Mouse (Mus musculus) erythroblast, embryonic 14.5 days (primary cell): Measurements from ENCODE around the gene Rims1. TPM values are rescaled to one million over a fixed set of nuclear protein-coding genes. Genes with fewer than 3 reads are reported as not detected.

Experiments used
- H3K27me3 ChIP-seq: 2 replicates; pipeline ENCODE4 v1.6.1; 2012; ENCODE audit warnings: inconsistent platforms; ENCODE audit not compliant: control insufficient read depth
- H3K36me3 ChIP-seq: 2 replicates; pipeline ENCODE4 v1.6.1; 2012; ENCODE audit warnings: mild to moderate bottlenecking, inconsistent platforms; ENCODE audit not compliant: control insufficient read depth
- H3K4me1 ChIP-seq: 2 replicates; pipeline ENCODE4 v1.6.1; 2012; ENCODE audit warnings: inconsistent platforms; ENCODE audit not compliant: control insufficient read depth
- H3K4me3 ChIP-seq: replicated peaks from 2 replicates; pipeline ENCODE3; 2012; ENCODE audit warnings: moderate library complexity, mild to moderate bottlenecking, inconsistent platforms
- H3K9me3 ChIP-seq: 2 replicates; pipeline ENCODE4 v1.6.1; 2012; ENCODE audit warnings: low read length, inconsistent platforms, mixed read lengths; ENCODE audit not compliant: control insufficient read depth
- GATA1 ChIP-seq: IDR thresholded peaks from 2 replicates; pipeline ENCODE4 v1.6.1; 2012; ENCODE audit warnings: low read length, inconsistent platforms, mixed read lengths
- TAL1 ChIP-seq: IDR thresholded peaks from 3 replicates; pipeline ENCODE4 v1.6.1; 2012; ENCODE audit warnings: low read length, inconsistent platforms, mixed read lengths
- polyA plus RNA-seq: library from polyadenylated mRNA; stranded (reverse); fragments of >175 nt; gene quantifications from 2 replicates; pipeline ENCODE4 v1.2.3, GENCODE M21; 2012

Gene Rims1
- polyA plus RNA-seq, 1 experiment: not detected

GRCm38 (mm10) chr1:22626295-22626694, 179.5 kb downstream of the Rims1 start:
- Histone ChIP-seq H3K4me3 (no peak overlapping the region), H3K9me3 (no peaks in the 10 kb centered on the region), H3K4me1 (no peaks in the 10 kb centered on the region), H3K36me3 (no peaks in the 10 kb centered on the region), H3K27me3 (no peaks in the 10 kb centered on the region)
- TF ChIP-seq TAL1: no peak
- no peak for TF ChIP-seq GATA1

GRCm38 (mm10) chr1:22620827-22621226, 185.0 kb downstream of the Rims1 start:
- Histone ChIP-seq H3K4me1 (no peaks in the 10 kb centered on the region), H3K9me3 (peaks cover 8% of the 10 kb centered on the region), H3K27me3 (no peaks in the 10 kb centered on the region), H3K36me3 (no peaks in the 10 kb centered on the region), H3K4me3 (no peak overlapping the region)
- no peak for TF ChIP-seq TAL1
- no peak for TF ChIP-seq GATA1

- no peak for TF ChIP-seq GATA1
- TF ChIP-seq TAL1: no peak
Measured at GRCm38 (mm10) chr1:22615601-22616000, 190.2 kb downstream of the Rims1 start.

GRCm38 (mm10) chr1:22613609-22614008, 192.2 kb downstream of the Rims1 start:
- TF ChIP-seq TAL1: no peak
- TF ChIP-seq GATA1: no peak
- H3K4me1 ChIP-seq: no peaks in the 10 kb centered on the region
- no peak overlapping the region for H3K4me3 ChIP-seq
- H3K9me3 ChIP-seq: peaks cover 2% of the 10 kb centered on the region
- H3K27me3 ChIP-seq: no peaks in the 10 kb centered on the region
- no peaks in the 10 kb centered on the region for H3K36me3 ChIP-seq

More at GRCm38 (mm10) chr1:22615601-22616000, 190.2 kb downstream of the Rims1 start:
- peaks cover 8% of the 10 kb centered on the region for H3K9me3 ChIP-seq
- no peaks in the 10 kb centered on the region for H3K27me3 ChIP-seq
- no peaks in the 10 kb centered on the region for H3K36me3 ChIP-seq
- no peak overlapping the region for H3K4me3 ChIP-seq
- H3K4me1 ChIP-seq: no peaks in the 10 kb centered on the region

GRCm38 (mm10) chr1:22604329-22605044, 201.3 kb downstream of the Rims1 start:
- Histone ChIP-seq H3K27me3 (no peaks in the 10 kb centered on the region), H3K36me3 (no peaks in the 10 kb centered on the region), H3K4me1 (no peaks in the 10 kb centered on the region), H3K9me3 (no peaks in the 10 kb centered on the region), H3K4me3 (no peak overlapping the region)
- TF ChIP-seq GATA1 (no peak), TAL1 (no peak)

- H3K36me3 ChIP-seq: no peaks in the 10 kb centered on the region
- no peak overlapping the region for H3K4me3 ChIP-seq
- TF ChIP-seq GATA1: no peak
- no peaks in the 10 kb centered on the region for H3K4me1 ChIP-seq
- no peaks in the 10 kb centered on the region for H3K27me3 ChIP-seq
- no peaks in the 10 kb centered on the region for H3K9me3 ChIP-seq
Measured at GRCm38 (mm10) chr1:22596197-22596596, 209.6 kb downstream of the Rims1 start.

- Histone ChIP-seq H3K36me3 (no peaks in the 10 kb centered on the region), H3K27me3 (no peaks in the 10 kb centered on the region), H3K4me1 (no peaks in the 10 kb centered on the region), H3K9me3 (no peaks in the 10 kb centered on the region), H3K4me3 (no peak overlapping the region)
- TF ChIP-seq GATA1 (no peak), TAL1 (no peak)
Measured at GRCm38 (mm10) chr1:22594841-22595240, 211.0 kb downstream of the Rims1 start.

GRCm38 (mm10) chr1:22587859-22588383, 217.9 kb downstream of the Rims1 start:
- no peaks in the 10 kb centered on the region for H3K27me3 ChIP-seq
- no peak overlapping the region for H3K4me3 ChIP-seq
- H3K4me1 ChIP-seq: no peaks in the 10 kb centered on the region
- TF ChIP-seq TAL1 (no peak), GATA1 (no peak)
- no peaks in the 10 kb centered on the region for H3K36me3 ChIP-seq
- no peaks in the 10 kb centered on the region for H3K9me3 ChIP-seq

GRCm38 (mm10) chr1:22585560-22585959, 220.2 kb downstream of the Rims1 start:
- no peak overlapping the region for H3K4me3 ChIP-seq
- no peaks in the 10 kb centered on the region for H3K27me3 ChIP-seq
- no peak for TF ChIP-seq TAL1
- no peak for TF ChIP-seq GATA1
- no peaks in the 10 kb centered on the region for H3K4me1 ChIP-seq
- H3K9me3 ChIP-seq: no peaks in the 10 kb centered on the region
- H3K36me3 ChIP-seq: no peaks in the 10 kb centered on the region
